Mouse (Mus musculus) MEL (cell line): ENCODE results near the gene Olfr1354. TPM values are rescaled to one million over a fixed set of nuclear protein-coding genes. Genes with fewer than 3 reads are reported as not detected.

Experiments
- polyA plus RNA-seq, 2 experiments: library from polyadenylated mRNA; stranded (reverse) in 1 of 2; unstranded in 1 of 2; fragments of >175 nt in 1 of 2; fragments of >200 nt in 1 of 2; gene quantifications; 2 replicates each; pipeline versions ENCODE4 v1.2.1 to v1.2.4; 2012; ENCODE audit warnings: low replicate concordance in 2 of 2, low read depth in 1 of 2; ENCODE audit not compliant: insufficient read length in 2 of 2, insufficient read depth in 1 of 2, missing spikeins in 1 of 2
- total RNA-seq: library from RNA; depleted of rRNA; stranded (reverse); fragments of 300-350 nt; gene quantifications from 2 replicates; pipeline ENCODE4 v1.2.3, GENCODE M21; 2012; rRNA removed

The Olfr1354 gene
- total and polyA plus RNA-seq, 3 experiments, result not detected

Other genes starting within 250 kb of the Olfr1354 start
- gene Casp14, start 194.9 kb upstream of the Olfr1354 start, total RNA-seq, result not detected in 2 replicates
- gene Casp14, start 194.9 kb upstream of the Olfr1354 start, polyA plus RNA-seq, result not detected
- not detected in 2 replicates for gene Ccdc105, start 160.1 kb upstream of the Olfr1354 start, total RNA-seq
- not detected for gene Ccdc105, start 160.1 kb upstream of the Olfr1354 start, polyA plus RNA-seq
- not detected in 2 replicates for gene Slc1a6, start 132.7 kb upstream of the Olfr1354 start, total RNA-seq
- gene Slc1a6, start 132.7 kb upstream of the Olfr1354 start, polyA plus RNA-seq, result not detected
- not detected in 2 replicates for gene Olfr1356, start 61.0 kb upstream of the Olfr1354 start, total RNA-seq
- gene Olfr1356, start 61.0 kb upstream of the Olfr1354 start, polyA plus RNA-seq, result not detected
- not detected in 2 replicates for gene Olfr1355, start 37.6 kb upstream of the Olfr1354 start, total RNA-seq
- gene Olfr1355, start 37.6 kb upstream of the Olfr1354 start, polyA plus RNA-seq, result not detected
- gene Olfr8, start 37.5 kb downstream of the Olfr1354 start, total RNA-seq, result not detected in 2 replicates
- not detected for gene Olfr8, start 37.5 kb downstream of the Olfr1354 start, polyA plus RNA-seq
- gene Olfr1353, start 50.1 kb downstream of the Olfr1354 start, total RNA-seq, result not detected in 2 replicates
- not detected for gene Olfr1353, start 50.1 kb downstream of the Olfr1354 start, polyA plus RNA-seq
- not detected in 2 replicates for gene Olfr1352, start 67.9 kb downstream of the Olfr1354 start, total RNA-seq
- gene Olfr1352, start 67.9 kb downstream of the Olfr1354 start, polyA plus RNA-seq, result not detected
- not detected in 2 replicates for gene Olfr1351, start 99.3 kb downstream of the Olfr1354 start, total RNA-seq
- gene Olfr1351, start 99.3 kb downstream of the Olfr1354 start, polyA plus RNA-seq, result not detected
- gene Olfr57, start 115.6 kb downstream of the Olfr1354 start, total RNA-seq, result not detected in 2 replicates
- not detected for gene Olfr57, start 115.6 kb downstream of the Olfr1354 start, polyA plus RNA-seq
- gene 2610008E11Rik, start 184.4 kb downstream of the Olfr1354 start, total RNA-seq, result 1.4 and 2.4 TPM in 2 replicates
- 1 to 10 TPM in 1 of 2 experiments, not detected in 1; 1.7 TPM for gene 2610008E11Rik, start 184.4 kb downstream of the Olfr1354 start, polyA plus RNA-seq
- not detected in 2 replicates for gene Vmn2r80, start 235.6 kb downstream of the Olfr1354 start, total RNA-seq
- not detected for gene Vmn2r80, start 235.6 kb downstream of the Olfr1354 start, polyA plus RNA-seq